Mouse (Mus musculus) kidney, postnatal 0 days (tissue): Measurements from ENCODE around the gene Adam17. TPM values are rescaled to one million over a fixed set of nuclear protein-coding genes. Genes with fewer than 3 reads are reported as not detected.

Experiments used
- ATAC-seq: fragments of 200-750 bp; cut with Nextera tagmentation; replicated peaks from 2 replicates; pipeline ENCODE4 v1.8.0; 2017; ENCODE audit warnings: low read depth, moderate number of reproducible peaks, moderate TSS enrichment, moderate library complexity; ENCODE audit not compliant: low FRiP score
- DNase-seq: peaks from one replicate; pipeline ENCODE4 v3.0.0-alpha.2; 2016; ENCODE audit warnings: low spot score
- H3K27ac ChIP-seq: fragments of 300-500 bp; sonication (generic); 2 replicates; pipeline ENCODE4 v1.5.1; 2014; ENCODE audit warnings: mild to moderate bottlenecking
- H3K27me3 ChIP-seq: fragments of 300-500 bp; sonication (generic); 2 replicates; pipeline ENCODE4 v1.6.1; 2014; ENCODE audit warnings: low read length, mixed read lengths; ENCODE audit not compliant: insufficient read depth
- H3K36me3 ChIP-seq: fragments of 300-500 bp; sonication (generic); 2 replicates; pipeline ENCODE4 v1.6.1; 2014; ENCODE audit warnings: low read length, mixed read lengths; ENCODE audit not compliant: insufficient read depth
- H3K4me1 ChIP-seq: fragments of 300-500 bp; sonication (generic); replicated peaks from 2 replicates; pipeline ENCODE4 v1.6.1; 2014; ENCODE audit warnings: antibody characterized with exemption, low read length, mixed read lengths; ENCODE audit not compliant: insufficient read depth
- H3K4me2 ChIP-seq: fragments of 300-500 bp; sonication (generic); 2 replicates; pipeline ENCODE4 v1.6.1; 2014; ENCODE audit warnings: mild to moderate bottlenecking, low read length, moderate library complexity, mixed read lengths
- H3K4me3 ChIP-seq: fragments of 300-500 bp; sonication (generic); replicated peaks from 2 replicates; pipeline ENCODE4 v1.5.1; 2014; ENCODE audit warnings: low read depth, low read length
- H3K9ac ChIP-seq: fragments of 300-500 bp; sonication (generic); 2 replicates; pipeline ENCODE4 v1.6.1; 2014; ENCODE audit warnings: low read depth, low read length
- H3K9me3 ChIP-seq: fragments of 300-500 bp; sonication (generic); replicated peaks from 2 replicates; pipeline ENCODE4 v1.6.1; 2016; ENCODE audit warnings: low read length, inconsistent platforms, mixed read lengths
- CTCF ChIP-seq: IDR thresholded peaks from 2 replicates; pipeline ENCODE4 v1.5.1; 2016; ENCODE audit warnings: antibody characterized with exemption, low read depth, mild to moderate bottlenecking, moderate library complexity
- WGBS: fragments of 180-500 bp; shearing (Covaris S2); extraction: QIAGEN DNeasy Blood & Tissue Kit; methylation state at CpG from one replicate; pipeline ENCODE4 v1.1.7; 2014; 5-methylcytosine and 5-hydroxymethylcytosine counted together
- polyA plus RNA-seq: library from polyadenylated mRNA; unstranded; fragments of >200 nt; fragmentation: Nextera tagmentation; extraction: Ambion mirVana; gene quantifications from 2 replicates; pipeline ENCODE4 v1.2.1, GENCODE M21; 2015

Adam17 gene
- polyA plus RNA-seq, 1 experiment from 2014 or later: 34.6 TPM

- Histone ChIP-seq H3K4me3 (no peak overlapping the region), H3K27me3 (no peaks in the 10 kb centered on the region), H3K9me3 (no peaks in the 10 kb centered on the region), H3K27ac (no peak overlapping the region), H3K36me3 (no peaks in the 10 kb centered on the region), H3K4me1 (no peaks in the 10 kb centered on the region), H3K4me2 (no peak overlapping the region), H3K9ac (no peak overlapping the region)
- no peak for TF ChIP-seq CTCF
- ATAC-seq (no peak), DNase-seq (no peak)
- 74% methylated on average over 2 of the region's 2 CpGs for WGBS
Measured at GRCm38 (mm10) chr12:21362686-21363085, 10.7 kb downstream of the Adam17 start.

GRCm38 (mm10) chr12:21353681-21354080 is 19.8 kb downstream of the Adam17 start:
- H3K9me3 ChIP-seq: no peaks in the 10 kb centered on the region
- H3K4me1 ChIP-seq: no peaks in the 10 kb centered on the region
- H3K27ac ChIP-seq: no peak overlapping the region
- DNase-seq: no peak
- H3K4me2 ChIP-seq: no peak overlapping the region
- 94% methylated on average over 8 of the region's 8 CpGs for WGBS
- TF ChIP-seq CTCF: no peak
- H3K9ac ChIP-seq: no peak overlapping the region
- H3K27me3 ChIP-seq: no peaks in the 10 kb centered on the region
- no peak for ATAC-seq
- H3K4me3 ChIP-seq: no peak overlapping the region
- H3K36me3 ChIP-seq: peaks cover 35% of the 10 kb centered on the region

- Histone ChIP-seq H3K4me3 (no peak overlapping the region), H3K36me3 (peaks cover 44% of the 10 kb centered on the region), H3K9ac (no peak overlapping the region), H3K4me2 (no peak overlapping the region), H3K27ac (no peak overlapping the region), H3K9me3 (no peaks in the 10 kb centered on the region), H3K27me3 (no peaks in the 10 kb centered on the region), H3K4me1 (no peaks in the 10 kb centered on the region)
- ATAC-seq (no peak), DNase-seq (no peak)
- no peak for TF ChIP-seq CTCF
- 88% methylated on average over 7 of the region's 7 CpGs for WGBS
Measured at GRCm38 (mm10) chr12:21350113-21350876, 23.1 kb downstream of the Adam17 start.

DNA sequence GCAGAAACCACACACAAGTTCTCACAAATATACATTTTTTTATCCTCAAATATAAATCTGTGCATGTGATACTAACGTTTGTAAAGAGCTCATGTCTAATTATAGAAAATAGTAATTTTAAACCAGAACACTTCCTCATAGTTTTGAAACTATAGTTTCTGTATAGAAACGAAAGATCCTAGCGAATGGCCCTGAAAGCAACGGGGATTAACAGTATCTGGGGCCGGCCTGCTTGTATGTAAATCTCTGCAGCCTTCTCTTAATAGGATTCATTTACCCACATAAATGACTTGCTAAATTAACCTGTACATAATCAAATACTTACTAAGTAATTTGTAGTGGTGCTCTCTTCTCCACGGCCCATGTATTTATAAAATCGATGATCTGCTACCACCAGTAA is 26.5 kb downstream of the Adam17 start:
- no peaks in the 10 kb centered on the region for H3K27me3 ChIP-seq
- H3K27ac ChIP-seq: no peak overlapping the region
- H3K4me1 ChIP-seq: no peaks in the 10 kb centered on the region
- H3K9me3 ChIP-seq: no peaks in the 10 kb centered on the region
- H3K4me3 ChIP-seq: no peak overlapping the region
- no peak overlapping the region for H3K4me2 ChIP-seq
- 90% methylated on average over 7 of the region's 7 CpGs for WGBS
- no peak overlapping the region for H3K9ac ChIP-seq
- no peak for TF ChIP-seq CTCF
- DNase-seq (no peak), ATAC-seq (no peak)
- H3K36me3 ChIP-seq: peaks cover 33% of the 10 kb centered on the region

GRCm38 (mm10) chr12:21340674-21341073 is 32.8 kb downstream of the Adam17 start:
- peaks cover 12% of the 10 kb centered on the region; the same call in 1 of the 2 replicates for H3K36me3 ChIP-seq
- no peak overlapping the region for H3K9ac ChIP-seq
- no peaks in the 10 kb centered on the region for H3K27me3 ChIP-seq
- no peaks in the 10 kb centered on the region for H3K9me3 ChIP-seq
- no peak overlapping the region for H3K4me2 ChIP-seq
- WGBS: 92% methylated on average over 5 of the region's 5 CpGs
- no peak for DNase-seq
- H3K27ac ChIP-seq: no peak overlapping the region
- H3K4me3 ChIP-seq: no peak overlapping the region
- no peaks in the 10 kb centered on the region for H3K4me1 ChIP-seq
- no peak for TF ChIP-seq CTCF
- ATAC-seq: no peak

DNA sequence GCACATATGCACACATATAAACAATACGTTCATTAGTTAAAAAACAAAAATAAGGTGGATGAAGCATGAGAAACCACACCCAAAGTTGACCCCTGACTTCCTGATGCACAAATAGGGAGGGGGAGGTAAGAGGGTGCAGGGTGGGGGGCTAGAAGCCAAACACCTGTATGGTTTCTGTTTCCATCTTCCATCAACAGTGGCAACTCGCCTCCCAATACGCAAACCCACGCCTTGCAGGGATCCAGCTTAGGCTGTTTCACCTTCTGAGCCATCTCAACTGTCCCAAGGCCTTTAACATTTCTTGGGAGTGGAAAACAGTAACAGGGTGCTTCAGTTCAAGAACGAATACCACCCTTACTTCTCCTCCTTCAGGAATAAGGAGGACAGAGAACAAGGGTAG is 36.3 kb downstream of the Adam17 start:
- TF ChIP-seq CTCF: no peak
- Histone ChIP-seq H3K9ac (no peak overlapping the region), H3K4me2 (no peak overlapping the region), H3K4me3 (no peak overlapping the region), H3K9me3 (no peaks in the 10 kb centered on the region), H3K36me3 (peaks cover 26% of the 10 kb centered on the region), H3K4me1 (no peaks in the 10 kb centered on the region), H3K27ac (no peak overlapping the region), H3K27me3 (no peaks in the 10 kb centered on the region)
- 95% methylated on average over 5 of the region's 5 CpGs for WGBS
- ATAC-seq (no peak), DNase-seq (no peak)

GRCm38 (mm10) chr12:21335869-21336268 is 37.6 kb downstream of the Adam17 start:
- ATAC-seq (no peak), DNase-seq (no peak)
- Histone ChIP-seq H3K9ac (no peak overlapping the region), H3K4me3 (no peak overlapping the region), H3K27ac (no peak overlapping the region), H3K4me2 (no peak overlapping the region), H3K36me3 (peaks cover 36% of the 10 kb centered on the region), H3K27me3 (no peaks in the 10 kb centered on the region), H3K9me3 (no peaks in the 10 kb centered on the region), H3K4me1 (no peaks in the 10 kb centered on the region)
- WGBS: 86% methylated on average over 7 of the region's 7 CpGs
- TF ChIP-seq CTCF: no peak
